Mouse (Mus musculus) brain, embryonic 14.5 days (tissue): ENCODE measurements around the gene Tekt4. TPM values are rescaled to one million over a fixed set of nuclear protein-coding genes. Genes with fewer than 3 reads are reported as not detected.

ENCODE experiments used
- DNase-seq: peaks from one replicate; pipeline ENCODE4 v3.0.0-alpha.2; 2011; ENCODE audit warnings: low read depth
- CTCF ChIP-seq: fragments of 200-500 bp; IDR thresholded peaks from 2 replicates; pipeline ENCODE4 v1.5.1; 2012; ENCODE audit warnings: inconsistent platforms, mild to moderate bottlenecking, moderate library complexity, borderline replicate concordance; ENCODE audit not compliant: insufficient read depth, insufficient read length; ENCODE audit errors: extremely low read depth
- POLR2A ChIP-seq: fragments of 200-500 bp; IDR thresholded peaks from 2 replicates; pipeline ENCODE4 v1.6.1; 2012; ENCODE audit warnings: mild to moderate bottlenecking, inconsistent platforms, borderline replicate concordance; ENCODE audit not compliant: poor library complexity, insufficient read depth, insufficient read length, severe bottlenecking; ENCODE audit errors: extremely low read depth
- polyA plus RNA-seq: library from polyadenylated mRNA; depleted of rRNA; stranded (reverse); fragments of >200 nt; gene quantifications from 2 replicates; pipeline ENCODE4 v1.2.3, GENCODE M21; 2012

The Tekt4 gene
- polyA plus RNA-seq, 1 experiment: 1.4 TPM

DNA sequence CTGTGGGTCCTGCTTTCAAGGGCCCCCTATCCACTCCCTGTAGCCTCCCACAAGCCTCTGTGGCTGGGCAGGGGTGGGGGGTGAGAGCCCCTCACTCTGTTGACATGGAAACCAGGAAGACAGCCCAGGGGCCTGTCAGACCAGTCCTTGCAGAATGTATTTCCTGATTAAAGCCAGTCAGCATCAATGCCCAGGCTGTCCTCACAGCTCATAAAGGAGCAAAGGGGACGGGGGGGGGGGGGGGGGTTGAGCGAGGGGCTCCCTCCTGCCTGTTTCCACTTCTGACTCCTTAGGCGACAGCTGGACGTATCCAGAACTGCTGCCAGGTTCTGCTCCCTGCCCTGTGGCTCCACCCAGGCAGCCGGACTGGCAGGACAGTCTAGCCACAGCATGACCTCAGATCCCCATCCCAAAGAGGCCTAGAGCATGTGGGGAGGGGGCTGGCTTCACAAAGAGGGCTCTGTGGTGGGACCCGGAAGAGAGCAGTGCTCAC is 38.9 kb upstream of the Tekt4 start:
- no peak for TF ChIP-seq CTCF
- TF ChIP-seq POLR2A: no peak
- peak; percentile 67 for DNase-seq

DNA sequence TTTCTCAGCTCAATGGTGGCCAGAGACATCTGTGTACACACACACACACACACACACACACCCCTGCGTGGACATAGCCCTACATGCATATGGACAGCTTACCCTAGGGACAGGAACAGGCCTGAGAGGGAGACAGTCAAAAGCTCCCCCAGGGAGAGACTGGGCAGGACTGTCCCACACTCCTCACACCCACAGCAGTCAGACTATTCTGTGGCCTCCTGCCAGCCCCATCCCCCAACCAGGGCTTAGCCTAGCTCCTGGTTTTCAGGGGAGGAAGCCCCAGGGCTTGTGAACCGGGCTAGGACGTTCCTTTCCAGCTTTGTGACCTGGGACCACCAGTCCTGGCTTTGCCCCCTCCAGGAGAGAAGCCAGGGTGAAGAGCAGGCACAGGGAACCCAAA is 38.2 kb upstream of the Tekt4 start:
- peak; percentile 65 for DNase-seq
- TF ChIP-seq CTCF (no peak), POLR2A (no peak)

DNA sequence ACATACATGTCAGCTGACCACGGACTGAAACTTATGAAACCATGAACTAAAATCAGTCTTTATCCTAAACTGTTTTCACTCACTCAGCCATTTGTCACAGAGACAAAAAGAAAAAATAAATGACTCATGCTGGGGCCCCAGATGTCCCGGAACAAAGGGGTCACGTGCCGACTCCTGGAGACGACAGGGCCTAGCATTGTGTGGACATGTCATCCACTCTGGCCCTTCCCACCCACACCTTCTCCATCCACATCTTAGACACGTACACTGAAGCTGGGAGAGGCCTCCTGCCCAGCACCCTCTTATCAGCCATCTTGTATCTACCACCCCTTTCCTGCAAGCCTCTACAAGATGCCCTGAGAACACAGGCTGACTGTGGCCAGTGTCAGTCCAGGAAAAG is 36.4 kb upstream of the Tekt4 start:
- TF ChIP-seq POLR2A (no peak), CTCF (no peak)
- no peak for DNase-seq

DNA sequence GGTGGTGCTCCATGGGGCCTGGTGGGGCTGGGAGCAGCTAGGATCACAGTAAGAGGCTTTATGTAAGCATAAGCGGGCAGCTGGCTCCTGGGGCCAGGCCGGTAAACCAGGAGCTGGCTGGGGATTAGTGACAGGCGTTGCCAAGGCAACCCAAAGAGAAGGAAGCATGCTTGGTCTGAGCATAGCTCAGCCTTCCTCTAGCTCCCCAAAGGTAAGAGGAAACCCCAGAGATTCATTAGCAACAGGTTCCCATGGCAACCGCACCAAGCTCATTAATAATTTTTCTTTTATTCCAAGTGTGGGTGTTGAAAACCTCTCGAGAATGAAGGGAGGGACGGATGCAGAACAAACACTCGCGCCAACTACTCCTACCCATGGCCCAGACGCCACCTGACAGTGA is 35.5 kb upstream of the Tekt4 start:
- TF ChIP-seq POLR2A (no peak), CTCF (no peak)
- peak; percentile 87 for DNase-seq

DNA sequence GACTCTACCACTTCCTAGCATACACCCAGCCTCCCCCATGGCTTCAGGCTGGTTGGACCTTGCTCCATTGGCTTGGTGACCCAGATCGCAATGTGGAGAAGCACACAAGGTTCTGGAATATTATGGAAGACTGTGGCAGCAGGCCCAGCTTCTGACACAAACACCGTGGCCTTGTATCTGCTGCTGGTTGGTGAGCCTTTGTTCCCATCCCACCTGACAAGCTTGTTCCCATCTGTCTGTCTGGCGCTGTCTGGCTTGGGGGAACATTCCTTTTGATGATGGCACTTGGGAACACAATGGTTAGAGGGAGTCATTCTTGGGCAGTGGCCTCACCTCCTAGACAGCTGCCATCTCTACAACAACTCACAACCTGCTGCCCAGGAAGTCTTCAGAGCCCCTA is 33.4 kb upstream of the Tekt4 start:
- no peak for TF ChIP-seq CTCF
- no peak for TF ChIP-seq POLR2A
- DNase-seq: peak; percentile 59

DNA sequence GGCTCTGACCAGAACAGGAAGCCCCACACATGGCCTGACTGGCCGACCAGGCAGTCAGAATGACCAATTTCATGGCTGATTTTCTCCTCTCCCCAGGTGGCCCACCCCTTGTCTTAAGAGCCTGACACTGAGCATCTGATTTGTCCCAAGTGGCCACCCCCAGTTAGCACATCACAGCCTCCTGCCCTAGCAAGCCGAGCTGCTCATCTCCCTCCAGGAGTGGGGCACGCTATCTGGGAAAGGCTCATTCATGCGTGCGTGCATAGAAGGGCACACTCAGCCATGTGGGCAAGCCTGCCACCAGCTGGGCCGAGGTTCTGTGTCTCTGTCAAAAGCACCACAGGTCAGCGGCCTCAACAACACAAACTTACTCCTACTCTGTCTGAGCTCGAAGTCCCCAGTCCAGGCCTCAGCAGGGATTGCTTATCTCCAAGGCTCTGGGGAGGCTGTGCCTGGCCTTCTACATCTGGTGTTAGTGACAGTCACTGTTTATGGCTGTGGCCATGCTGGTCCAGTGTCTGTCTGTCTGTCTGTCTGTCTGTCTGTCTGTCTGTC is 29.8 kb upstream of the Tekt4 start:
- TF ChIP-seq CTCF (no peak), POLR2A (no peak)
- no peak for DNase-seq

DNA sequence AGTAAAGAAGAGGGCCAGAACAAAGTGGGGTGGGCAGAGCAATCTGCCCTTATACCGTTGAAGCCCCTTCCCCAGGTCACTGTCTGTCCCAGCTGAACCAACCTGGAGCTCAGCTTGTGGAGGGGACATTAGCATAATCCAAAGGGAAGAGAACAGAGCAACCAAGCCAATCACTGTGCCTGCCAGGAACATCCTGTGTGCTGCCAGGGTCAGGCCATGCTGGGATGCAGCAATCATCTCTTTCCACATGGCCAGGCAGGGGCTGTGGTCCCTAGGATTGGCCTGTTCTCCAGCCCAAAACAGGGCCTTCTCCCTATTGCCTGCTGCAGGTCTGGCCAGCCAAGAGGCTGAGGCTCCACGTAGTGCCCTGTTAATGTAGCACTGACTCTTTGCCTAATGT is 28.4 kb upstream of the Tekt4 start:
- DNase-seq: no peak
- TF ChIP-seq POLR2A: no peak
- no peak for TF ChIP-seq CTCF

DNA sequence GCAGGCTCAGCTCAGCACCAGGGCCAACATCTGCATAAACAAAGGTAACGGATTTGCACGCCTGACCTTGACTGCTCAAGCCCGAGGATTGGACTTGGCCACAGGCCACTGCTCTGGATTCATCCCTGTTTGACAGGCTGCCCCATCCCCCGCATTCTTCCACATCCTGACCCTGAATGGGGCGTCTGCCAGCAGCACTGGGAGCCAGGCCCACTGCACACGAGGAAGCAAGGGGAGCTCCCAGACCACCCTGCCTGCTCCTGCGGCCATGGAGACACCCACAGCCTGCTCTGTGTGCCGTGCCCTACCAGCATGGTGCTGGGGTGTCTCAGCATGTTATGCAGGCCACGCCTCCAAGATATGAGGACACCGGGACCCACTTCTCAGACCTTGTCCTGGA is 27.0 kb upstream of the Tekt4 start:
- DNase-seq: peak; percentile 73
- TF ChIP-seq POLR2A (no peak), CTCF (no peak)

DNA sequence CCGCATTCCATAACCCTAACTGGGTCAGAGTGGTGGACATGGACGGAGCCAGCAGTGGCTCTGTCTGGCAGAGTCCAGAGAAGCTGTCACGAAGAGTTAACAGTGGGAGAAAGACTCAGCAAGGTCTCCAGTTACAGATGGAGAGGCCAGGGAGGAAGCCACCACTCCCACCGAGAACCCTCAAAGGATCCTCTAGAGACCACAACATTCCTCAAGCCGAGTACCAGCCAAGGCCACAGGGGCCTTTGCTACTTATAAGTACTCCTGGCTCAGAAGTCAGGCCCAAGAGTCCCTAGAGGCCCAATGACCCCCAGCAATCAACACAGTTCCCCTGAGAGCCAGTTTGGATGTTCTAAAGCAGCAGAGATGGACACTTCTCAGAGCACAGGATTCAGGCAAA is 25.2 kb upstream of the Tekt4 start:
- no peak for TF ChIP-seq POLR2A
- no peak for TF ChIP-seq CTCF
- no peak for DNase-seq

DNA sequence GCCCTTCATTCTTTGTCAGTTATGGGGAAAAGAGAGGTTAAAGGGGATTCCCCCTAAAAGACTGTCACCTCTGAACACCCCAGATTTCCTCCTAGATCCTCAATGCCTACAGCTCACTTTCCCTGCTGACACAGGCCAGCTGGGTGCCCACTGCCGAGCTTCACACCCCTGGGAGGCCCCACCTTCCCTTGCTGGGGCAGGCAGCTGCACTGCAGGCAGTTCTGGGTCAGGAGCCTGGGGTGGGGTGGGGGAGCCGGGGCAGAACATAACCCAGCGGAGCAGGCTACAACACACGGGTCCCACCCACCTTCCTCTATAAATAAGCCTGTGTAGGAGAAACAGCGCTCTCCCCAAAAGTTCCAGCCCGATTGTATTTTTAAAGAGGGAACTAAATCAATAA is 24.5 kb upstream of the Tekt4 start:
- no peak for TF ChIP-seq CTCF
- no peak for TF ChIP-seq POLR2A
- DNase-seq: no peak

DNA sequence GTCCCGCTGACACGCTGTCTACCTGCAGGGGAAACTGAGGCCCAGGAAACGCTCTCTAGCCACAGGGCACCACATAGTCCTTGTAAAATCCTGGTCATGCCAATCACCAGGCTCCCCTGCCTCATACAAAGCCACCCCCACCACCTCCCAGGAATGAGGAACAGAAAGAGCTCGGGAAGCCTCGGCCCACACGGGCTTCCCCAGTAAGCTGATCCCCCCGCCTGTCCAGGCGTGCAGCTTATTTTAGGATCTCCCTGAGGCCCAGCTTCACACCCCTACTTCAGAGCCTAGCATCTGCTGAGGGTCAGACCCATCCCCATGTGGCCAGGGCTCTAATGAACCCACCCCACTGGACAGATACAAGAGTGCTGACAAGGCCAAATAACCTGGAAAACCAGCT is 23.9 kb upstream of the Tekt4 start:
- no peak for DNase-seq
- TF ChIP-seq POLR2A (no peak), CTCF (no peak)

DNA sequence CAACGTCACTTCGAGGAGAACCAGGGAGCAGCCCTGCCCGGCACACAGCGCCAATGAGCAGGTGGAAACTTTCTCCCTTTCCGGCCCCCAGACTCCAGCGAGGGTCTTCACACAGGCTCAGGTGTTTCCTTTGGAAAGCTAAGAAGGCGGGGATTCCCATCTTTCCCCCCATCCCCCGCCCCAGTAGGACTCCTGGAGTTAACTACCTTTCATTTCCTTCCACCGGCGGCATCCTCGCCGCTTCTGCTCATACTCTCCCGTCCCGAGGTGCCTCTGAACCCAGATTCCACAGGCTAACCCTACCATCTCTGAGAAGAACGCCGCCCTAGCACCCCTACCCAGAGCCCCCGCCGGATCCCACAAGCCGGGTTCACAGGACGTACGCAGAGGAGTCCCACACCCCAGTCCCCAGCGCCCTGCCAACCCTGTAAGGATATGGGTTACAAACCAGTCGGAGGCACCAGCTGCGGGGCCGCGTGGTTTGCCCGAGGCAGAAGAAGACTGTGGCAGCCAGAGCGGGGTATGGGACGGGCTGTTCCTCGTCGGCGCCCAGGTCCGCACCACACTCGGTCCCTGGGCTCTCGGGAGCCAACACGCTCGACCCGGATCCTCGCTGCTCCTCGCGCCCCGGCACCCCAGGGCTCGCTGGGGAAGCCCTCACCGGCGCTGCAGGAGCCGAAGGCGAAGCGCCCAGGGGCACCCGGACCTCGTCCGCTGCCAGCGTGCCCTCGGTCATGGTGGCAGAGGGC is 21.8 kb upstream of the Tekt4 start:
- peak; percentile 55 for DNase-seq
- TF ChIP-seq POLR2A (no peak), CTCF (no peak)
